Mouse (Mus musculus) kidney, postnatal 25 days (tissue): ENCODE measurements around the gene Ccl22.

Experiments
- DNase-seq, 2 experiments: peaks; one replicate each; pipeline ENCODE4 v3.0.0; 2021; ENCODE audit warnings: mixed read lengths in 2 of 2

Ccl22 gene

GRCm38 (mm10) chr8:94745476-94746184 is at the start of gene Ccl22:
Gene Ccl22, plus strand, starts transcription at chr8:94745590.
- no peak for DNase-seq

DNA sequence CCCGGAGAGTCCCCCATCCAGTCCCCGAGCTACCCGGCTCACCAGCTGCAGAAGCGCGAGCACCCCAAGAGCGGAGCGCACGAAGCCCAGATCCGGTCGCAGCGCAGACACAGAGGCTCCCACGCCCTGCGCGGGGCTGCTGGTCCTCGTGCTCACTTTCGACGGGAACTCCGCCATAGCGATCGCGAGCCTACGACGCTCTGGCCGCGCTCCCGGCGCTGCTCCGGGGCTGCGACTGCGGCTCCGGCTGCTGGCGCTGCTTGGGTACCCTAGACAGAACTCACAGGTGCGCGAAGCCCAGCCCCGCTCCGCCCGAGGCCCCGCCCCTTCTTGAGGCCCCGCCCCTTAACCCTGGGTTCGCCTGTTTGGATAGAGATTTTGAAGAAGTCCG is 49.4 kb upstream of the Ccl22 start, which contains the start of gene Pllp:
TSS of gene Pllp (minus strand) at position 285 of the 391 bp plus-strand sequence.
- peak; percentile 65 to 80 for DNase-seq

GRCm38 (mm10) chr8:94696566-94696965 is 48.8 kb upstream of the Ccl22 start:
- no peak for DNase-seq

GRCm38 (mm10) chr8:94697956-94698355 is 47.4 kb upstream of the Ccl22 start:
- peak in 1 of 2 experiments; percentile 18 for DNase-seq

DNA sequence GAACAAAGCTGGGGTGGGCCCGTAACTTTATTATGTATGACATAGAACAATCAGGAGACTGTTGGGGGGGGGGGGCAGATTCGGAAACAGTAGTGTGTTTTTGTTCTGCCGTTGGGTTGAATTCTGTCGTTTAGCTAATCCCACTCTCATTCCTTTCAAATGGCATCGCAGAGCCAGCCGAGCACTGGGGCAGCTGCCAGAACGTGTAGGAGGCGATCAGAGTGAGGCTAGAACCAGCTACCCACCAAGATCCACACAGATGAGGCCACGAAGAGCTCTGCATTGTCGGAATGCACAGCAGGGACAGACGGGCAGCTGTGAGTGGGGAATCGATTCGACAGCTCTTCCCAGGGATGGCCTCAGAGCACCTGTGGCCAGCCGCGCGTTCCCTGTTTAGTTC is 46.0 kb upstream of the Ccl22 start:
- no peak for DNase-seq

- DNase-seq: no peak
Measured at GRCm38 (mm10) chr8:94700421-94700935, 44.9 kb upstream of the Ccl22 start.

DNA sequence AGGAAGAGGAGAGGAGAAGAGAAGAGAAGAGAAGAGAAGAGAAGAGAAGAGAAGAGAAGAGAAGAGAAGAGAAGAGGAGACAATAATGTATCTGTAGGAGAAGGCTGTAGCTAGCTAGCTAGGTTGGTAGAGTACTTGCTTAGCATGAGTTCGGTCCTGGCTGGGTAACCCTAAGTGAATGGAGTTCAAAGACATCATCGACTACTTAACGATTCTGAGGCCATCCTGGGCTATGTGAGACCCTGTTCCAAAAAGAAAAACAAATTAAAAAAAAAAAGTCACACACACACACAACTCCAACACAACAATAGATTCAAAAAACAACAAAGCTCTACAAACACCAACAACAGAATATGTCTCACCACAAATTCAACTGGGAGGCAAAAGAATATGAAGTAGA is 43.2 kb upstream of the Ccl22 start:
- DNase-seq: no peak

- peak; percentile 88 to 89 for DNase-seq
Measured at GRCm38 (mm10) chr8:94702844-94703813, 42.3 kb upstream of the Ccl22 start.

DNA sequence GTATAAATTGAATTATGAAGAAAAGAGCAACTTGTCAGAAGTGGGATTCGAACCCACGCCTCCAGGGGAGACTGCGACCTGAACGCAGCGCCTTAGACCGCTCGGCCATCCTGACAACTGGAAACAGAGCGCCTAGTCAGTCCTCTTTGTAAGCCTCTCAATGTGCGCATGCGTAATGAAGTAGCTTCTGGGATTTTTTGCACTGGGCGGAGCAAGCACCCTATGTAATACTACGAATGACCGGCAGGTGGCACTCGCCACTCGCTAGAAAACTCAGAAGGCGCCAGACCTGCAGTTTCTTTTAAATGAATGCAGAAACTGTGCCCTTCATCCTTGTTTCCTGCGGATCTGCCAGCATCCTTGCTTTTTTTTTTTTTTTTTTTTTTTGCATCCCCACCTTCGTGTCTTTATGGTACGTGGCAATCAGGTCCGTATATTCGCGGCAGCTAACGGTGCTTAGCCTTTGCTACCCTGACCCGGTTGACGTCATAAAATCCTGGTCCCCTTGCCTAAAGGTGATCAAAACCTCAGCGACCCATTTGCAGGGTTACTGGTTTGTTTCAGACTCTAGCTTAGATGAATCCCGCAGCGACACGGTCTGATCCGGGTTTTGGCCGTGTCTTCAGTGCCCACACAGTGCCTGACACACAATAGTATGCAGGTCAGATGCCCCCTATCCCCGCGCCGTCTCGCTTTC is 41.3 kb upstream of the Ccl22 start:
- peak; percentile 93 to 98 for DNase-seq

DNA sequence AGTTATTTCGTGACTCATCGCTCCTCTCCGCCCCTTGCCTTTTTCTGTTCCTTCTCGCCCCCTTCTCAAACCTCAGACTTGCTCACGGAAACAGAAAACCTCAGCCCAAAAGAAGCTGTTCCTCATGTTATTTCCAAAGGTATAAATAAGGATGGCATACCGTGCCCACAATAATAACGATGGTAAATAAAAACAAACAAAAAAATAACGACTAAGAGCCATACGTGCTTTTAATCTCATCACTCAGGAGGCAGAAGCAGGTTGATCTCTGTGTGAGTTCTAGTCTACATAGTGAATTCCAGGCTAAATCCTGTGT is 40.8 kb upstream of the Ccl22 start:
- no peak for DNase-seq

DNA sequence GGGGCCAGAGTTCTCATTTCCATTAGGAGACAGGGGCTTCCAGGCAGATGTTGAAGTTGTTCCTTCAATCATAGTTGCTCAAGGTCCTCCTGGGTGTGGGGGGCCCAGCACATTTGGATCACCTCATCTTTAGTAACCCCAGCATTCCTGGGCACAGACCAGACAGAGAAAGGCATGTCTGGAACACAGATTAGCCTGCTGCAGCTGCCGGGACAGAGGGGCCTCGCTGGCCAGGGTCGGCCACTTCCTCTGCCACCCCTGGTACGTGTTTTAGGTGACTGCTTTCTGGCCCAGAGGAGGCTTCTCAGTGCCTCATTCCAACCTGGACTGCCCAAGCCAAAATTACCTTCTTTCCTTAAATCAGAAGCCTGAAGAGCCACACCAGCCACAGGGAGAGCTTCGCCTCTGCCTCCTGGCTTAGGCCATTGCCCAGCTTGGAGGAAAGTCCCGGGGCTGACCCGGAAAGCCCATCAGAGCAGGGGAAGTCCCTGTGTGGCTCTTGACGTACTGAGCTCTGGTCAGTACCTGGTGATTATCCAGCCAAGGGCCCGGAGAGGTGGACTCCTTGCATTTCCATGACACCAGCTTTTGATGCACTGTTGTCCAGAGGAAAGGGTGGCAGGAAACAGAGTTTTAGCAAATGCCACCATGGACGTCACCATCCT is 39.7 kb upstream of the Ccl22 start:
- DNase-seq: peak in 1 of 2 experiments; percentile 45

GRCm38 (mm10) chr8:94706732-94707395 is 38.5 kb upstream of the Ccl22 start:
- peak; percentile 43 to 64 for DNase-seq

- DNase-seq: no peak
Measured at GRCm38 (mm10) chr8:94710336-94710735, 35.1 kb upstream of the Ccl22 start.

DNA sequence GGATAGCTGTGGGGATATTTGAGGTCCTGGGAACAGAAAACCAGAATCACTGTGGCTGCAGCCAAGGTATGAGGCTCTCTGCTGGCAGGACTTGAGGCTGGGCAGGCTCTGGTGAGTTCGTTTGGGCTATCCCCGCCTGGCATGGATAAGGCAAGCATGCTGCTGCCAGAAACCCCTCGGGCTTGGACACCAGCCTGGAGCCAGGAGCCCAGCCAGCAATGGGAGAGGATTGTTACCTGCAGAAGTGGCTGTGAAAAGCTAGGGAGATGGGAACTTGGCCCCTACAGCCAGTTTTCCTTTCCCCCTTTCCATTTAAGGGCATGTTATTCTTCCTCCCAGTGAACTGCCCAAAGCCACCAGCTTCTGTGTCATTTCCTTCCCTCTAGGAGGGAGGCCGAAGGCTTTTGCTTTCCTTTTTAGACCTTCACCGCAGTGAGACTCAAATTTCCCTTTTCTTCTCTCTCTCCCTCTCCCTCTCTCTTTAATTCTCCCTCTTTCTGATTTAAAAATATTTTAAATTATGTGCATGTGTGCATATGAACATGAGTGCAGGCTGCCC is 34.2 kb upstream of the Ccl22 start:
- peak; percentile 40 to 63 for DNase-seq

GRCm38 (mm10) chr8:94714556-94714955 is 30.8 kb upstream of the Ccl22 start:
- DNase-seq: no peak

GRCm38 (mm10) chr8:94715871-94716270 is 29.5 kb upstream of the Ccl22 start:
- peak; percentile 28 to 54 for DNase-seq

GRCm38 (mm10) chr8:94716841-94717240 is 28.5 kb upstream of the Ccl22 start:
- no peak for DNase-seq

DNA sequence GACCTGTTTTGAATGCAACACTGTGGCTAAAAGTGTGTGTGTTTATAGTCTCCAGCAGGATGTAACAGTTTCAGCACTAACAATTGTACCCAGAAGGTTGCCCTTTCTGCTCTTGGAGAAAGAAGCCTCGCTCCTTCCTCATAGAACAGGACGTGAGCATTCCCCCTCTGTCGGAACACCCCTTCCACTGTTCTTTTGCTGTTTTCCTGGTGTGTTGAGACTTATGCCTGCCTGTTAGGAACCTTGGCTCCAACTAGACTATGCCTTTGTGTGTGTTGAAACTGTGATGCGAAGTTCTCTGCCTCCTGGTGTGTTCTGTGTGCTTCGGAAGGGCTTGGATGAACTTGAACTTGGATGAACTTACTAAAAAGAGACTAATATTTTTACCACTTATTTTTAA is 19.4 kb upstream of the Ccl22 start:
- DNase-seq: no peak

DNA sequence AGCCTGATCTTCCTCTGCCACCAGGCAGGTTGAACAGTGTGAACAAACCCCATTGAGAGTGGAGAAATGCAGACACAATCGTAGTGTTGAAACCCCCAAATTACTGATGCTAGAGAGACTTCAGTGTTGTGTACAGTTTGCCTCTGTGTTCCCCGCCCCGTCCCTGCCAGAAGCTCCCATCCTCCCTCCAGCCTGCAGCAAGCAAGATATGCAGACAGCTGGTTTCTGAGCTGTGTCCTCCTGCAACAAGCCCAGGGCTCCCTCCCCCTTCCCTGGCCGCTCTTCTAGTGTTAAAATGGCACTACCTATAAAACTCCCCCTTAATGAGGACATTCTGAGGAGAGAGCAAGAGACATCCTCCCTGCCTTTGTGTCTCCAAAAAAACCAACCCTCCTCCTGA is 16.1 kb upstream of the Ccl22 start:
- no peak for DNase-seq

DNA sequence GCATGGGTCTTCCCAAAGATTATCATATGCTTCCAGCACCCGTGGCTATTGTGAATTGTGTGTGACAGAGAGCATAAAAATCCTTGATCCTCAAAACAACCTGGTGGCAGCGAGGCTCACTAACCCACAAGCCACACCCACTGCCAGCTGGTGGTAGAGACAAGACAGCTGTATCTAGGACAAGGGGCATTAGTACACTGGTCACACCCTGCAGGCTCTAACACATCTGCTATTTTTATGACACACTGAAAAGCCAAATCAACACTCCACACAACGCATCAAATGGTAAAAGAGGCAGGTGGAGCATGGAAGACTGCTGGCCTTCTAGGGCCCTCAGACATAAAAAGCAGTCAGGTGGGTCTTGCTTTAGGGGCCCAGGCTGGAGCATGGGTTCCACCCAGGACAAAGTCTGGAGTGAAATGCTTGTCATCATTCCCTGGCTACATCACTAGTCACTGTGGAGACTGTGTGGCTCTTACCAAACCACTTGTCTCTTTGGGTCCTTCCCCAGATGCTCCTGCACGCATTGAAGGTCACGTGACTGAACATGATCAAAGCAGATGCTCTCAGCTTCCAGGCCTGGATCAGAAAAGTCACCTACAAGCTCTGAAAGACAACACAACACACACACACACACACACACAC is 11.4 kb upstream of the Ccl22 start:
- no peak for DNase-seq

- DNase-seq: no peak
Measured at GRCm38 (mm10) chr8:94734735-94735350, 10.5 kb upstream of the Ccl22 start.
